Mouse (Mus musculus) liver, adult 2 months (tissue): ENCODE results near the gene Foxn4.

Experiments used
- CTCF ChIP-seq: fragments of 200-500 bp; IDR thresholded peaks from 2 replicates; pipeline ENCODE4 v1.5.1; 2011; ENCODE audit warnings: low read depth, low read length, control low read depth
- POLR2A ChIP-seq: fragments of 200-500 bp; IDR thresholded peaks from 2 replicates; pipeline ENCODE4 v1.6.1; 2011; ENCODE audit warnings: low read length, control low read depth; ENCODE audit not compliant: insufficient read depth; ENCODE audit errors: extremely low read depth

DNA sequence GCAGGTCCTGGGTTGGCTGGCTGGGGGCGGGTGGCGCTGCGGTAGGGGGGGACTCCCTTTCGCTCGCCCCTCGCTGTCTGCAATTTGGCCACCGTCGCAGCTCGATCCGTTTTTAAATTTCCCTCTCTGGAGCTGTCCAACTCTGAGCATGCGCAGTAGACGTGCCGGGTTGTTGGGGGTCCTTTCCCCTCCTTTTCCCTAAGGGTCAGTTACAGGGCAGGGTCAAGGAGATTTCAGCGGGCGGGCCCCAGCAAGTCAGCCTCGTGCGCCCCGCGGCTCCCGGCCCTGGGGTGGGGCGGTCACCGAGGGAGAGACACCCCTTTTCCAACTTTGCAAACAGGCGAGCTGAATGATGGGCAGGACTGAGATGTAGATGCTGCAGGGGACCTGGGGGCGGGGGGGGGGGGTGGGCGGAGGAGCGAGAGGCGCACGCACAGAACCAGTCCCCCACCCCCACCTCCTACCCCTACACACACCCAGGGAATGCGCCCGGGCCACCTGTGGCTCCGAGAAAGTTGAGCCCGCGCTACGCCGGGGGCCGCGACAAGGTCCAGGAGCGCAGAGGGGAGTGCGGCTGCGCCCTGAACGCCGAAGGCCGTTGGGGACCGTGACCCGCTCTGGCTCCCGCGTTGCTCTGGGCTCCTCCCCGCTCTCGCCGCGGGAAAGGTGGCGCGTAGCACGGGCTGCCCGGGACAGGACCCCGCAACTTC, at the start of gene Foxn4:
- TF ChIP-seq CTCF (no peak), POLR2A (no peak)
